Mouse (Mus musculus) cortical plate, adult 2 months (tissue): Measurements from ENCODE around the gene Stambp. TPM values are rescaled to one million over a fixed set of nuclear protein-coding genes. Genes with fewer than 3 reads are reported as not detected.

ENCODE experiments used
- H3K27ac ChIP-seq: fragments of 200-500 bp; 2 replicates; pipeline ENCODE4 v1.5.1; 2012; ENCODE audit warnings: low read length, control low read depth, inconsistent platforms; ENCODE audit not compliant: insufficient read depth
- H3K4me1 ChIP-seq: fragments of 200-500 bp; 2 replicates; pipeline ENCODE4 v1.6.1; 2011; ENCODE audit warnings: low read length; ENCODE audit not compliant: control insufficient read depth, insufficient read depth
- H3K4me3 ChIP-seq: fragments of 200-500 bp; 2 replicates; pipeline ENCODE4 v1.5.1; 2011; ENCODE audit warnings: mild to moderate bottlenecking, low read length, control low read depth; ENCODE audit not compliant: insufficient read depth
- CTCF ChIP-seq: fragments of 200-500 bp; IDR thresholded peaks from 2 replicates; pipeline ENCODE4 v1.5.1; 2011; ENCODE audit warnings: mild to moderate bottlenecking, control low read depth, low read length; ENCODE audit not compliant: insufficient read depth; ENCODE audit errors: extremely low read depth
- POLR2A ChIP-seq: fragments of 200-500 bp; IDR thresholded peaks from 2 replicates; pipeline ENCODE4 v1.6.1; 2011; ENCODE audit warnings: mild to moderate bottlenecking, low read length, control low read depth; ENCODE audit not compliant: insufficient read depth; ENCODE audit errors: extremely low read depth
- polyA plus RNA-seq: library from polyadenylated mRNA; depleted of rRNA; stranded (reverse); fragments of >200 nt; gene quantifications from 2 replicates; pipeline ENCODE4 v1.2.3, GENCODE M21; 2012

The Stambp gene
- polyA plus RNA-seq, 1 experiment, result 37.4 TPM

GRCm38 (mm10) chr6:83532608-83533007 is 39.9 kb downstream of the Stambp start:
- Histone ChIP-seq H3K27ac (no peak overlapping the region), H3K4me3 (no peak overlapping the region), H3K4me1 (no peaks in the 10 kb centered on the region)
- TF ChIP-seq POLR2A, result no peak
- no peak for TF ChIP-seq CTCF

GRCm38 (mm10) chr6:83523194-83523593 is 49.3 kb downstream of the Stambp start:
- no peak overlapping the region for H3K27ac ChIP-seq
- TF ChIP-seq POLR2A, result no peak
- no peak for TF ChIP-seq CTCF
- no peaks in the 10 kb centered on the region for H3K4me1 ChIP-seq
- H3K4me3 ChIP-seq, result no peak overlapping the region

DNA sequence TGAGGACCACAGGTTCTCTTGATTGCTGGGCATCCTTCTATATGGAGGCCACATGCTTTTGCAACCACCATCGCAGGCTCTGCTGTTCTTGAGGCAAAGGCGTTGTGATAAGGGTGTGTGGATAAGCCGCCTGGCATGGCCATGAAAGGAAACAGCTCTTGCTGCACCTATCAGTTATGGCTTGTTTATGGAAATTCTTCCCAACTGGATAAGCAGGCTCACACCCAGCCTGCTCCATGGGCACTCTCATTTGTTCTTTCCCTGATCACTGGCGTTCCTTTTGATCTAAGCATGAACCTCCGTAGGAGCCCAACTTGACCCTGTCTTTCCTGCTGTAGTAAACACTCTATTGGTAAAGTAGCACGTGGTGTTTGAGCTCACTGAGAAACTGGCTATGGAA is 50.7 kb downstream of the Stambp start:
- no peak overlapping the region for H3K27ac ChIP-seq
- TF ChIP-seq CTCF, result no peak
- no peak for TF ChIP-seq POLR2A
- no peaks in the 10 kb centered on the region for H3K4me1 ChIP-seq
- H3K4me3 ChIP-seq, result no peak overlapping the region

DNA sequence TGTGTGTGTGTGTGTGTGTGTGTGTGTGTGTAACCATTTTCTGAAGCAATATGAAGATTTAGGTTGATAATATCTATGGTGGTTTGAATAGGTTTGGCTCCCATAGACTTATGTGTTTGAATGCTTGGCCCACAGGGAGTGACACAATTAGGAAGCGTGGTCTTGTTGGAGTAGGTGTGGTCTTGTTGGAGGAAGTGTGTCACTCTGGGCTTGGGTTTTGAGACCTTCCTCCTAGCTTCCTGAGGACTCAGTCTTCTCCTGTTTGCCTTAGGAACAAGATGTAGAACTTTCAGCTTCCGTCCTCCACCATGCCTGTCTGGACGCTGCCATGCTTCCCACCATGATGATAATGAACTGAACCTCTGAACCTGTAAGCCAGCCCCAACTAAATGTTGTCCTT is 53.9 kb downstream of the Stambp start:
- Histone ChIP-seq H3K4me1 (no peaks in the 10 kb centered on the region), H3K4me3 (no peak overlapping the region), H3K27ac (no peak overlapping the region)
- TF ChIP-seq CTCF (no peak), POLR2A (no peak)

DNA sequence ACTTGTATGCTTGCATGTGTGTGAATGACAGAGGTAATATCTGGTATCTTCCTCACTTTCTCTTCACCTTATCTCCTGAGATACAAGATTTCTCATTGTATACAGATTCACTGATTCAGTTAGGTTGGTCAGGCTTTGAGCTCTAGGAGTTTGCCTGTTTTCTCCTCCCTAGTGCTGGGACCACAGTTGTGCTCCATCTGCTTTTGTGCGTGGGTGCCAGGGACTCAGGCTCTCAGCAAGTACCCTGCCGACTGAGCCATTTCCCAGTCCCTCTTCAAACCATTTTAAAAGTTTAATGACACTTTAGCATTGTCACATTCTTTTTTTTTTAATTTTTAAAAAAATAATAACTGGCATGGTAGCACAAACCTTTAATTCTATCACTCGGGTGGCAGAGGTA is 57.4 kb downstream of the Stambp start:
- Histone ChIP-seq H3K4me3 (no peak overlapping the region), H3K4me1 (no peaks in the 10 kb centered on the region), H3K27ac (no peak overlapping the region)
- TF ChIP-seq POLR2A, result no peak
- no peak for TF ChIP-seq CTCF

GRCm38 (mm10) chr6:83512495-83512894 is 60.0 kb downstream of the Stambp start:
- TF ChIP-seq POLR2A, result no peak
- TF ChIP-seq CTCF, result peak; percentile 85
- H3K27ac ChIP-seq, result no peak overlapping the region
- H3K4me3 ChIP-seq, result no peak overlapping the region
- no peaks in the 10 kb centered on the region; the same call in 1 of the 2 replicates for H3K4me1 ChIP-seq

DNA sequence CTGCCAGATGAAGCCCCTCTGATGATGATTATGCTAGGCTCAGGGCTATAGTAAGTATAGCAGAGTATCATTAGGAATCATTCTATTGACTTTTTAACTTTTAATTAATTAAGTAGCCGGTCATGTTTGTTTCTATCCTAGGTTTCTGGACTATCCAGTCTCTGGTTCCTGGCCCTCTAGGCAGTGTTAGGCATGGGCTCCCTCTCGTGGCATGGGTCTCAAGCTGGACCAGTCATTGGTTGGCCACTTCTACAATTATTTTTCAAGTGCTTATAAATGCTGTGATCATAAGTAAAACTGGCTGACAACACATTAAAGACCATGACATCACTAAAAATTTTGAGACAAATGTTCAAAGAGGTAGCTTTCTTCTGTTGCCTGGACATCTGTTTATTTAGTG is 62.3 kb downstream of the Stambp start:
- Histone ChIP-seq H3K27ac (no peak overlapping the region), H3K4me1 (peaks cover under 1% of the 10 kb centered on the region; the same call in 1 of the 2 replicates), H3K4me3 (no peak overlapping the region)
- TF ChIP-seq POLR2A (no peak), CTCF (0 out of 2 replicates have a peak, but pooled peaks have one; percentile 6)

- TF ChIP-seq CTCF (peak; percentile 35; the same call in 1 of the 2 replicates), POLR2A (no peak)
- H3K4me3 ChIP-seq, result no peak overlapping the region
- no peak overlapping the region for H3K27ac ChIP-seq
- H3K4me1 ChIP-seq, result peaks cover 1% of the 10 kb centered on the region; the same call in 1 of the 2 replicates
Observed at GRCm38 (mm10) chr6:83509442-83509841, 63.1 kb downstream of the Stambp start.

- TF ChIP-seq CTCF, result no peak
- TF ChIP-seq POLR2A, result no peak
- Histone ChIP-seq H3K27ac (no peak overlapping the region), H3K4me1 (peaks cover 5% of the 10 kb centered on the region), H3K4me3 (peak overlapping the region; percentile 59)
Observed at GRCm38 (mm10) chr6:83507168-83507546, 65.4 kb downstream of the Stambp start.

GRCm38 (mm10) chr6:83506258-83507167 is 66.0 kb downstream of the Stambp start, which contains the start of gene Dguok:
TSS of gene Dguok (minus strand) at chr6:83506969.
- TF ChIP-seq CTCF, result no peak
- peak; percentile 90 for TF ChIP-seq POLR2A
- Histone ChIP-seq H3K4me1 (peaks cover 7% of the 10 kb centered on the region), H3K4me3 (peak within 1 kb of the TSS; percentile 59), H3K27ac (peak within 1 kb of the TSS; percentile 97)
